Mouse (Mus musculus) right cerebral cortex, postnatal 36 days (tissue): Measurements from ENCODE around the gene Fhod1.
"Not testable (repeated sequence)": the region's sequence is repeated elsewhere in the genome, so short reads cannot be mapped to it uniquely, and the experiment has no call there.

Experiments used
- DNase-seq, 2 experiments: peaks; one replicate each; pipeline ENCODE4 v3.0.0; 2022; ENCODE audit warnings: low spot score in 2 of 2, mixed read lengths in 1 of 2

The Fhod1 gene

DNA sequence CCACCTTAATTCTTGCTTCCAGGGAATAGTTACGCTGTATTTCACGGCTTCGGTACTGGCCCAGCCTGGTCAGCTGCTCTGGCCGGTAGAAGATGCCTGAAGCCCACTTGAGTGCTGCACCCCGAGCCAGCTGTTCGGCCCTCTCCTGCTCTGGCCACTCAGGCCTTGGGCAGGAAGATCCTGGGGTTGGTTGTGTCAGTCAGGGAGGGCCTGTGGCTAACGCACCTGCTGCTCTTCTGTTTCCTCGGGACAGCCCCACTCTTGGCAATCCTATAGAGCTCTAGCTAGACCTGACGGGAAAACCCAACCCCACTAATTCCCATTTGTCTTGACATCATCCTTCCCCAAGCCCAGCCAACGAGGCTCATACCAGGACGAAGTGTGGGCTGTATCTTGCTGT is 52.5 kb downstream of the Fhod1 start:
- no peak for DNase-seq

DNA sequence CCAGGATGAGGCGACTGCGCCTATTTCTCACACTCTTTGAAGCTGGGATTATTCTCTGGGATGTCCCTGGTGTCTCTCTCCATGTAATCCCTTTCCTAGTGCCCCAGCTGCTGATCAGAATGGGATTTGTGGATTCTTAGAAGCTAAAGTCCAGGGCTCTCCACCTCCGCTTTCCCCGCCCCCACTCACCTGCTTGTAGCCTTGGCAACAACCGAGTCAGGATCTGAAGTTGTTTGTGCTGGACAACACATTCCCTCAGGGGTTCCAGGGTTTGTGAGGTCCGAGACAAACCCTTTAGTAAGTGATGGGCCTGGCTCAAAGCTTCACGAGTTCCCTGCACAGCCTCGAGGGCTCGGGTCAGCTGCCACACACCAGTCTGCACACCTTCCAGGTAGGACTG is 53.0 kb downstream of the Fhod1 start:
- no peak for DNase-seq

DNA sequence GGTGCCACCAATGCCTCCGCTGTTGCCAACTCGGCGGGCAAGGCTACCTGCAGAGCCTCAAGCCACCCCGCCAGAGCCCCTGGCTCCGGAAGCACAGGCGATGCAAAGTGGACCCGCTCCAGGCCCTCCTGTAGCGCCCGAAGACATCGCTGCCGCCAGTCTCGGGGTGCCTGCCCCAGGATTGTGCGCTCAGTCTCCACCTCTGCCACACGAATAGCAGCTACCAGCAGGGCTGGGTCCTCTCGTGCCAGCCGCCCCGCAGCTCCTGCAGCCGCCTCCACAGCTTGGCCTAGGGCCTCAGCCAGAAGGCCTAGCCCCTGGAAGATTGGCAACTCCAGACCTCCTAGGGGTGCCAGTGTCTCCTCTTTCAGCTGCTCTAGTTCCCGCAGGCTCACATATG is 54.3 kb downstream of the Fhod1 start:
- DNase-seq: no peak

DNA sequence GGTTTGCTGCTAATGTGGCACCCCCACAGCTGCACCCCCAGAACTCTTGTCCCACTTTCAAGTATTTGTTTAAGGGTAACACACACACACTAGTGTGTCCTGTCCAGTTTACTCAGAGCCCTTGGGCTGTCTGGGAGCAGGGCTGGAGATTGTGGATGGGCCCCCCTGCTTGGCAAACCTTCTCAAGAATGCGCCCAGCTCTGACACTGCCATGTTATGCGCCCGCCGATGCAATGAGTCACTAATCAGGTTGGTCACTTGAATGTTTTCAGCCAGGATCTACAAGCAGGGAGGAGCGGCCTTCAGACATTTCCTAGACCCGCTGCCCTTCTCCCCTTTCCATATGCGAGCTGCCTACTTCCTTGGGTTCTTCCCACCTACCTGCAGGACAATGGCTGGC is 55.3 kb downstream of the Fhod1 start:
- DNase-seq: no peak

- DNase-seq: not testable (repeated sequence)
Measured at GRCm38 (mm10) chr8:105291802-105292201, 56.0 kb downstream of the Fhod1 start.

GRCm38 (mm10) chr8:105291364-105291763 is 56.4 kb downstream of the Fhod1 start:
- DNase-seq: not testable (repeated sequence)

DNA sequence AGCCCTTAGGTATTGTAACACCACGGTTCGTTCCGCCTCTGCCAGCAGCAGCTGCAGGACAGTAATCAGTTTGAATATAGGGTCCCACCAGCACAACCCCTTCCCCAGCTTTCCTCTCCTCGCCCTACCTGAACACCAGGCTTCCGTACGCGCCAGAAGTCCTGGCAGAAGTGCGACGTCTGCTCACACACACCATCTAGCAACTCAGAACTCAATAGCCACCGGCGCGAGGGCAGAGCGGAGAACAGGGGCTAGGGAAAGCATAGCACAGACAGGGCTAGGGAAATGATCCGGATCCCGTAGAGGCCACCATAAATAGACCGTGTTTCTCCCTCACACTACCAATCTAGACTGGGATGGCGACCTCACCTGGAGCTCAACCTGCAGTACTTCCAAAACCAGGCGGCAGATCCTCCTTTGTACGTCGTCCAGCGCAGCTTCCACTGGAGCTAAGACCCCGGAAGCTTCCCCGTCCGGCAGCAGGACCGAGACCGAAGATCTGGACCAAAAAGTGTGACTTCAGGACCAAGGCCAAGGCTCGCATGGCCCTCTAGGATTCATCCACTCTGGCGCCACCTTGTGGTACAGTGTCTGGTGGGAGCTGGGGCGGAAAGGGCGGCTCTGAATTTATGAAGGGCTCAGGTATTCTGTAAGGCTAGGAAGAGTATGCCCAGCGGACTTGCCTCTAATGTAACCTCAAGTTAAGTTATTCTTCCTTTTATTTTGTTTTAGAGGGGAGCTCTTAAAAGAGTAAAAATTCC is 57.0 kb downstream of the Fhod1 start:
- no peak for DNase-seq

DNA sequence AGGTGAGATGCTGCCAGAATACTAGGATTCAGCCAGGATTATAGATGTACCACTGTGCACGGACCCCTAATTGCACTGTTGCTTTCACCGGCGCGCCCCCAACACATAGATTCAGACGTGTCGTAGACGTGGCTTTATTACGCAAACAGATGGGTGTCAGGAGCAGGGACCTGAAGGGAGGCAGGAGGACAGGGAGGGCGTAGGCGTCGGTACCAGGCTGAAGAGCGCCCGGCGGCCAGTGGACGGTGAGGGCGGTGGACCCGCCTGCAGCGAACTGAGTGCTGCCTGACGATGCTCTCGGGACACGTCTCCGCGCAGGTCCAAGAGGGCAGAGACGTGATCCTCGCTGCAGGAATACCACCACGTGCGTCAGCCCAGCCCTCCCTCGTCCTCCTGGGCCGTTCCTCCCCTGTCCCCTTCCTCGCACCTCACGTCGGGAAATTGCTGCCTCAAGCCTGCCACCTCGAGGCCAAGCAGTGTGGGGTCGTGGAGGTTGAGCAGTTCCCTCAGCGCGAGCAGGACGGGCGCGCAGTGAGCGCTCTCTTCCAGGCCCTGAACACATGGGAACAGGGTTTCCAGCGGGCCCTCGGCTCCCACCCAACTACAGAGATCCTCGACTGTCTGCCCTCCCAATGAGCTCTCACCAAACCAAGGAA is 57.8 kb downstream of the Fhod1 start, which contains the start of gene 4931428F04Rik:
4931428F04Rik (minus strand) TSS at position 60 of the 656 bp plus-strand sequence.
- DNase-seq: no peak

DNA sequence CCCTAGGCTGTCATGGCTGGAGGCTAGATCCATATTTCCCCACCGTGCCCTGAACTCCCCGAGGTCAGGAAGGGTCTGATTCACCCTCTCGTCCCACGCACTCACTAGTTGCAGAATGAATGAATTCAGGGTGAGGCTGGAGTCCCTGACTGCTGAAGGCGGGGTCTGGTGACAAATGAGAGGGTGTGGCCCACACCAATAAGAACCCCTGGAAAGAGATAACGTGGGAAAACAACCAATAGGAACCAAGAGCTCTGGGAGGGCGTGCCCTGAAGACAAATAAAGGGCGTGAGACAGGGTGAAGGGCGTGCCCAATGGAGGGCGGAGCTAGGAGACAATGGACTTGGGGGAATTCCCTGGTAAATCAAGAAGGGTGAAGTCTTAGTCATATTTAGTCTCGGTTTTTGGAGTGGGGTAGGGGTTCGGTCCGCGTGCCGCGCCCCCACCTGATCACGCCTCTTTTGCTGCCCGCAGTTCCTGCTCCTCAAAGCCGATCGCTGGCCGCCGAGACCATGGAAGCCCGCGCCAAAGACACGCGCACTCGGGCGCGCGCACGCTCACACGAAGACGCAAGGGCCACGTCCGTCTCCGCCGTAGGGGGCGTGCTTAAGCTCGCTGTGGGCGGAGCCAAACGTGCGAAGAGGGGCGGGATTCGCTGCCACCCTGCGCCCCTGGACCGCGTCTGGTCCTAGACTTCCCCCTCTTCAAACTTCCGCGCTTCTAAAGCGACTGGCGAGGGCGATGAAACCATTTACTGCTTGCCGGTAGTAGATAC is 58.6 kb downstream of the Fhod1 start:
- DNase-seq: peak; percentile 92

DNA sequence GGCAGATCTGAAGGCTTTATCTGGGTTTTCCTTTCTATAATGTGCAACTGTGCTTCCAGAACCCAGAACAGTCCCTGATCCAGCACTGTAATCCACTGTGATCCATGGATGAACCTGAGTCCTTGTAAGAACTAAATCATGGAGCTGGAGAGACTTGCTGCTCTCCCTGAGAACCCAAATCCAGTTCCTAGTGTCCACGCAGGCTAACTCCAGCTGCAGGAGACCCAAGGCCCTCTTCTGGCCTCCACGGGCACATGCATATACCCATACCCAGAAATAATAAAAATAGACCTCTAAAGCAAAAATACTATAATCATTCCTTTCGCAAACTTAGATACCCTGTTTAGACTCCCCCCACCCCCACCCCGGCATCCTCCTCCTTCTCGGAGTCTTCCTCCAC is 59.5 kb downstream of the Fhod1 start:
- no peak for DNase-seq

DNA sequence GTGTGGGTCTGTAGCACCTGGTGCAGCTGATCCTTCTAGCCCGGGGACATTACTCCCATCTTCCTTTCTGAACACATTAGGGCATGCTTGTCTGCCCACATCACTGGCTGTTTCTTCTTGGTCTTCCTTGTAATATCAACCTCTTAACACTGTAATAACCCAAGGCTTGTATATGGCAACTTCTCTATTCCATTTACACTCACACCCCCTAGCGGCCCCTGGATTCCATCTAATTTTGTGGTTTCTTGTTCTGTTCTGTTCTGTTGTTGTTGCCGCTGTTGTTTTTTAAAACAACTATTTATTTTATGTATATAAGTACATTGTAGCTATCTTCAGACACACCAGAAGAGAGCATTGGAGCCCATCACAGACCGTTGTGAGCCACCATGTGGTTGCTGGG is 60.8 kb downstream of the Fhod1 start:
- DNase-seq: no peak

- DNase-seq: no peak
Measured at GRCm38 (mm10) chr8:105285514-105285913, 62.2 kb downstream of the Fhod1 start.

DNA sequence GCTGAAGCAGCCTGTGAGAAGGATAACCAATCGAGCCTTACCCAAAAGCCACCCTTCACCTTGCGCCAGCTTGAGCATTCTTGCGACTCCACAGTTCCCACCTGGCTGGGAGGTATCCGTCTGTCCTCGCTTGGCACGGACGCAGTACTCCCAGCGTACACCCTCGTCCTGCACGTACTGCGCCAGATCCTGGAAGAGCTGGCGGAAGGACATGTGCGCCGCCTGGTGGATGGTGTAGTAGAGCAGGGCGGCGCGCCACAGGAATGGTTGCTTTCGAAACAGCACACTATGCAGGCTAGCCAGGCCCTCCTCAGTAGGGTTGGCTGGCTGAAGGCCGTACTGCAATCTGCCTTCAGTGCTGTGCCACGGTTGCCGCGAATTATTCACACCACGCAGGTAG is 64.7 kb downstream of the Fhod1 start:
- DNase-seq: no peak

GRCm38 (mm10) chr8:105282239-105282638 is 65.5 kb downstream of the Fhod1 start:
- DNase-seq: no peak

DNA sequence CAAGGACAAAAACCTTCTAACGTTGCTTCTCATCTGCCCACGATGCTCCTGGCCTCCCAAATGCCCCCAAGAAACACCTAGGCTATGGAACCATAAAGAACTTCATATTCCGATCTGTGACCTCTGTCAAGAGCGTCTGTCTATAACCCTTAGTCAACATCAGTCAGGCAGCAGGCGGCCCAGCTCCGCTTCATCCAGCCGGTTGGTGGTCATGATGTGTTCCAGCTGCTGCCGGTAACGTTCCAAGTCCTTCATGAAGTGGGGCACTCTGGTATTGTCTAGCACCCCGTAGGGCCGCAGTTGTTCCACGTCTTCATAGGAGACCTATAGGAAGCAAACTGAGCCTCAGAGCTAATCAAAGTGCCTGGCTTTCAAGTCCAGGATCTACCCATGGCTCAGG is 65.9 kb downstream of the Fhod1 start:
- no peak for DNase-seq

DNA sequence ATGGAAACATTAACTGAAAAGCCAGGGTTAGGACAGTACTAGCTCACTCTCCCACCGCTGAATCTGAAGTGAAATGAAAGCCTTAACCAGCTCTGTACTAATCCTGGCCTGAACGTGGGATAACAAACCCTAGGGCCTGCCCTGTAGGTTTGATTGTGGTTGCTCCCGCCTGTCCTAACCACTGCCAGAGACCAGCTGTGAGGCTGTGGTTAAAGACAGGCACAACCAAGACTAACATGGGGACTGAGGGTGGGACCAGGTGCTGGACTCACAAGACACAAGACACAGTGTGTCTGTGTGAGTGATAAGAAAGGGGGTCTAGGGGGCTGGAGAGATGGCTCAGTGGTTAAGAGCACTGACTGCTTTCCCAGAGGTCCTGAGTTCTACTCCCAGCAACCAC is 67.2 kb downstream of the Fhod1 start:
- DNase-seq: no peak
